Mouse (Mus musculus): ENCODE data around the gene Mcrip2.

Mcrip2 gene

DNA sequence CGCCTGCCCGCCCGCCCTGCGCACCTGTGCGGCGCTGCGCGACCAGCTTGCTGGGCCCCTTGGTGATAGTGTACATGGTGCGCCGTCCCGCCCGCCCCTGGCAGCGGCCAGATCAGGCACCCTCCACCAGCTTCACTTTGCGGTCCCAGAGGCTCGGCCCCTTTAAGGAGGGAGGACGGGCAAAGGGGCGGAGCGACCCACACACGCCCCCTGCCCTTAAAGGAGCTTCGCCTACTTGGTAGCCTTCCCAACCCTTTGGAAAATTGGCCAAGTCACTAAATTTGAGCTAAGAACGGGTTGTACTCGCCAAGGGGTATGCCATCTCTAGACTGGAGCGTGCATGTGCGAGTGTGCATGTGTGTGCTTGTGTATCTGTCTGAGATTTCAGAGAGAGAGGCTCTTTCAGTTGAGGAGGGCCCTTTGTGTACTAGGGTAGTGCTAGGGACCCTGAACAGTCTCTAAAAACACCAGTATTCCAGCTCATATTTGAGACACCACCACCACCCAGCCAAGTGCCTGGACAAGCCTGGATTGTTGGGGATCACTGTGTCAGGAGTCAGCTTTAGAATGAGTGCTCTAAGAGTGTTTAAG lies at the start of gene Mcrip2:
Mcrip2 (minus strand) TSS at position 164 of the 591 bp plus-strand sequence.
- peak; percentile 60 to 75 for DNase-seq (ENCODE audit: low spot score in 2 of 2)

GRCm38 (mm10) chr17:25918037-25918750 lies 49.6 kb upstream of the Mcrip2 start:
- no peak for DNase-seq (ENCODE audit: low spot score in 2 of 2)

DNA sequence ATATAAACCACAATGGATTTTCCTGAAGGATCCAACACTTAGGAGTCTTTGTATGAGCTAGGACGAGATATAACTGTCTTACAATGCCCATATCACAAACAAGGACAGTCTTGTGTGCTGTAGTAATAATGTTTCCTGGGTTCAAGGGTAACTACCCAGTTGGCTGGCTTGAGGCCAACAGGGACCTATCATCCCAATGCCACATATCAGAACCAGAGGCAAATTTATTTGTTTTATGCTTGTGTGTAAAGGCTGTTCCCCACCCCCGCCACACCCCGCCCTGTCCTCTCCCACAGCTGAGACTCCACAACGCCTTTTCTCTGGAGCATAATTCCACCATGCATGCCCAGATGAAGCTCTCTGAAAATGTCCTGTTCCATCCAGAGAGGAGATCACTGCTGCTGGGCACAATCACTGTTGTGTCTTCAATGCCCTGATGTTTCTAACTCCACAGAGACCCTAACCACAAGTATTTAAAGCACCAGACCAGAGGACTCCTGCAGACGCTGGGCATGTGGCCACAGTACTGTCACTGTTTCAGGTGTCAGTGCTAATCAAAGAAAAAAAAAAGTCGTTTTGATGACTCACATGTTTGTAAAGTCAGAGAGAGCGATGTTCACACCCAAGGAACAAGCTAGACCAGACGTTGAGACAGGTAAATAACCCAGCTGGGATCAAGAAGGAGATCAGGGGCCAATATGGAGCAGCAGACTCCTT lies 48.5 kb upstream of the Mcrip2 start:
- DNase-seq (ENCODE audit: low spot score in 2 of 2), result no peak

- DNase-seq (ENCODE audit: low spot score in 2 of 2), result no peak
Observed at GRCm38 (mm10) chr17:25914295-25914694, 45.7 kb upstream of the Mcrip2 start.

- no peak for DNase-seq (ENCODE audit: low spot score in 2 of 2)
Observed at GRCm38 (mm10) chr17:25913877-25914275, 45.3 kb upstream of the Mcrip2 start.

- DNase-seq (ENCODE audit: low spot score in 2 of 2), result peak; percentile 67 to 82
Observed at GRCm38 (mm10) chr17:25913186-25913876, 44.8 kb upstream of the Mcrip2 start.

DNA sequence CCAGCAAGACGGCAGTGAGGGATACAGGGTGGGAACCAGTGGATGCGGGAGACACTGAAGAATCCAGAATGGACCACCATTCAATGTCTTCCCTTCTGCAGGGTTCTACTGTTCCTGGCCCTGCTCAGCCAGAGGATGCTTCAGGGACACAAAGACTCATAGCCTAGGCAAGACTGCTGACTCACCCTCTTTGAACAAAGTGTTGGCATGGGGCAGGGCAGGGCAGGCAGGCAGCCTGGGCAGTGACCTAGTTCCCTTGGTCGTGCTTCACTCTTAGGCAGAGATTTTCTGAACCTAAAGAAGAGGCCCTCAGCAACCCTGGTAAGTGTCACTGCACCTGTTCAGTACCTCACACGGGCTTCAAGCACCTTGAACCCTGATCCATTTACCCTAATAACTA lies 43.3 kb upstream of the Mcrip2 start:
- DNase-seq (ENCODE audit: low spot score in 2 of 2), result no peak

GRCm38 (mm10) chr17:25907640-25908039 lies 39.1 kb upstream of the Mcrip2 start:
- DNase-seq (ENCODE audit: low spot score in 2 of 2), result no peak

DNA sequence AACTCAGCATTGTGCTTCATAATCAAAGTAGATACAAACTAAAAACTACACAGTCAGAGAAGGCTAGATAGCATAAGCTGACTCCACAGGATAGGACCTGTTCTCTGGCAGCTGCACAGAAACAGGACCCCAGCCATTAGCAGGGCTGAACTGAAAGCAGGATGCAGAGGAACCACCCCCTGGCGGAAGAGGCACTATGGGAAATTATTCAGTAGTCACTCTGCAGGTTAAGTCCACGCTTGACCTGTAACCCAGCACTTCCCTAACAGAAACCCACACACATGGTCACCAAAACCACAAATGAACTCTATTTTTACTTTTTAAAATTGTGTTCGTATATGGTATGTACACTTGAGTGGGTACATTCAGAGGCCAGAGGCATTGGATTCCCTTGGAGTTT lies 34.5 kb upstream of the Mcrip2 start:
- DNase-seq (ENCODE audit: low spot score in 2 of 2), result no peak

GRCm38 (mm10) chr17:25900193-25900592 lies 31.6 kb upstream of the Mcrip2 start:
- DNase-seq (ENCODE audit: low spot score in 2 of 2), result no peak

DNA sequence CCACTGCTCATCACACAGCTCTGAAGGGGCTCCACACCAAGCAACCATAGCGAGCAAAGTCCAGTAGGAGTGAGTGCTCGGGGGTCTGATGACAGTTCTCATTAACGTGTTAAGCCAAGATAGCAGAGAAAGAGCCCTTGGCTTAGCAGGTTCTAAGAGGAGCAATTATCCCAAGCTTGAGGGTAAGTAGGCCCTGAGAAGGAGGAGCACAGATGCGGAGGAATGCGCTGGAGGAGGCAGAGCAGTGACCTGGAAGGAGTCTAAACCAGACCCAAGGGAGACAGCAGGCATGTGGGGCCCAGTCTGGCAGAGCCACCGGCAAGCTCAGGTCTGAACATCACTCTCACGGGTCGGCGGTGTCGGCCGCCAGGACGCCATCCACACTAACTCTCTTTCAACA lies 27.3 kb upstream of the Mcrip2 start:
- DNase-seq (ENCODE audit: low spot score in 2 of 2), result no peak

GRCm38 (mm10) chr17:25895415-25895814 lies 26.9 kb upstream of the Mcrip2 start:
- DNase-seq (ENCODE audit: low spot score in 2 of 2), result no peak

GRCm38 (mm10) chr17:25893975-25894617 lies 25.5 kb upstream of the Mcrip2 start:
- no peak for DNase-seq (ENCODE audit: low spot score in 2 of 2)

GRCm38 (mm10) chr17:25888837-25889236 lies 20.3 kb upstream of the Mcrip2 start:
- DNase-seq (ENCODE audit: low spot score in 2 of 2), result no peak

- no peak for DNase-seq (ENCODE audit: low spot score in 2 of 2)
Observed at GRCm38 (mm10) chr17:25887467-25887866, 18.9 kb upstream of the Mcrip2 start.

GRCm38 (mm10) chr17:25886806-25887205 lies 18.2 kb upstream of the Mcrip2 start:
- DNase-seq (ENCODE audit: low spot score in 2 of 2), result no peak

DNA sequence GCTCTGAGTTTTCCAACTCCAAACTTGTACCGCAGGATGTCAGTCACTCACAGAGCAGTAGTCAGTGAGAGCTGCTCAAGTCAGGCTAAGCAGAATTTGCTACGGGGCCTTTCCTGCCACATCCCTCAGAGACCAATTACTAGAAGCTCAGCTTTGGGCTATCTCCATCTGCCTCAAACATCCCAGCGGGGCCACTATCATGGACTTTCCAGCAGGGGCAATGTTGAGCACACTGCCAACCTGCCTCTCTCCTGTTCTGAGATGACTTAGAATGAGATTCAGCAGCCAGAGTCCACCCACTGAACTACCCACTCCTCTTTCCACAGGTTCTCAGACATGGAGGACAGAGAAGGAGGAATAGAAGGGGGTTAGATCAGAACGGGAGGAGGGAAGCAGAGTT lies 17.1 kb upstream of the Mcrip2 start:
- no peak for DNase-seq (ENCODE audit: low spot score in 2 of 2)

GRCm38 (mm10) chr17:25883824-25884223 lies 15.3 kb upstream of the Mcrip2 start:
- no peak for DNase-seq (ENCODE audit: low spot score in 2 of 2)

DNA sequence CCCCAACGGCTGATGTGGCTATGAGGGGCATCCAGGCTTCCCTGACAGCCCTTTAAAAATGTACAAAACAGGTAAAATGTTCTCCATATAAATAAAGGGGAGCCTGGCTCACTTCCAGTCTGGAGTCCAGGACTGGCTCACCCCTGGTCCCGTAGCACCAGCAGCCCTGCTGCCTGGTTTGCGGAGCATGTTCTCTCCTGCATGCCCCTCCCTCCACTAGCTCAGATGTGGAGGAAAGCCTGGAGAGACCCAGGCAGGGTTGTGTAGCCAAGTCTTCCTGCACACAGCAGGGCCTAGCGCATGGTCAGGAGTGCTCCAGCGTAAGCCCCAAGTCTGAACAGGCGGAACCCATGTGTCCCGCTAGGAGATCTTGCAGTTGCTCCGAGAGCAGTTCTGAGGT lies 14.7 kb upstream of the Mcrip2 start:
- no peak for DNase-seq (ENCODE audit: low spot score in 2 of 2)

DNA sequence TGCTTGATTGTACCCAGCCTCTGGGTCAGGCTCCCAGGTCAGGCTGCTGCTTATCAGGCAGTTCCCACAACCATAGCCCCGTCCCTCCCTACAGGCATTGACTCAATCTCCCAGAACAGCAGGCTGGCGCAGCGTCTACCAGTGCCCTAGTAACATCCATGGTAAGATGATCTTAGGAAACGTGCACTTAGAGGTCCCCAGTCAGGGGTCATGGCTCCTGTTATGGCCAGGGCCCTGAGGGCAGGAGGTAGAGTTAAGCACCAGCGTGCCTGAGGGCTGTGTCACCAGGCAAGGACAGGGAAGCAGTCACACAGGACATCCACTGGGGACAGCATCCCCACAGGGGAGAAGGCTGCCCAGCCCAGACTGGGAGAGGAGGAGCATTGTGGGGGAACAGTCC lies 13.7 kb upstream of the Mcrip2 start:
- no peak for DNase-seq (ENCODE audit: low spot score in 2 of 2)

- no peak for DNase-seq (ENCODE audit: low spot score in 2 of 2)
Observed at GRCm38 (mm10) chr17:25881691-25882090, 13.1 kb upstream of the Mcrip2 start.
